Mouse (Mus musculus): ENCODE data around the gene Il22. TPM values are rescaled to one million over a fixed set of nuclear protein-coding genes. Genes with fewer than 3 reads are reported as not detected.
"Not testable (repeated sequence)": the region's sequence is repeated elsewhere in the genome, so short reads cannot be mapped to it uniquely, and the experiment has no call there.

Il22 gene
- polyA plus RNA-seq (2015; fragmentation: Nextera tagmentation; extraction: Ambion mirVana): not detected in 2 replicates

DNA sequence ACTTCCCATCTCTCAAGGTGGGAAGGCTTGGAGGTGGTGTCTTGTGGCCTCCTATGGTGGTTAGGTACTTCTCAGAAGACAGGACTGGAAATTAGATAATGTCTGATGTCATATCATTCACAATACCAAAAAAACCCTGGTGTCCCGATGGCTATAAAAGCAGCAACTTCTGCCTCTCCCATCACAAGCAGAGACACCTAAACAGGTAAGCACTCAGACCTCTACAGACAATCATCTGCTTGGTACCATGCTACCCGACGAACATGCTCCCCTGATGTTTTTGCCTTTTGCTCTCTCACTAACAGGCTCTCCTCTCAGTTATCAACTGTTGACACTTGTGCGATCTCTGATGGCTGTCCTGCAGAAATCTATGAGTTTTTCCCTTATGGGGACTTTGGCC lies at the start of gene Il22:
Gene Il22 (plus strand): TSS at position 301 of the 400 bp plus-strand sequence.
- WGBS: 92% methylated on average over 4 of the region's 4 CpGs

DNA sequence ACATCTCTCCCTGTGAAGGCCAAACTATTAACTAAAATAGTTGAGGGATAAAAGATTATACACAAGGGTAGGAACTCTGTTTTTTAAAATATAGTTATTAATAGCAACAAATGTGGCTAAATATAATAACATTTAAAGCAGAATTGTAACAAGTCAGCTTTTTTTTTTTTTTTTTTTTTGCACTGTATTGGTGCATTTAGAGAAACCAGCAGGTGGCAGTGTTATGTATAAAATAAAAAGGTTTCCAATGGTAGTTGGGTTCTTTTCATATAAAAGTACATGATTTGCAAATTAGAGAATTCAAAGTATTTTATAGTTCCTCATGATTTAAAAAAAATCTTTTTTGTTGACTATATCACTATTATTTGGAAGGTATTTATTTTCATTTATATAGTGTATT lies 48.8 kb upstream of the Il22 start:
- H3K4me2 ChIP-seq (replicated peaks; ENCODE audit: low read depth, low read length): no peak overlapping the region
- 0 out of 2 replicates have a peak, but pooled peaks cover 6% of the 10 kb centered on the region for H3K9me3 ChIP-seq (ENCODE audit: low read length)
- H3K36me3 ChIP-seq (ENCODE audit: insufficient read depth, low read length): peaks cover 32% of the 10 kb centered on the region
- no peaks in the 10 kb centered on the region for H3K27me3 ChIP-seq (ENCODE audit: insufficient read depth, low read length)
- ATAC-seq (ENCODE audit: low FRiP score, low TSS enrichment): no peak
- H3K4me3 ChIP-seq (ENCODE audit: low read length): no peak overlapping the region
- H3K4me1 ChIP-seq (ENCODE audit: insufficient read depth, low read length): no peaks in the 10 kb centered on the region
- H3K9ac ChIP-seq (replicated peaks; ENCODE audit: low read length): no peak overlapping the region
- H3K27ac ChIP-seq (ENCODE audit: low read length): no peak overlapping the region

More for the DNA sequence above, at the start of gene Il22:
- no peak for ATAC-seq (ENCODE audit: low FRiP score, low TSS enrichment)
- H3K9ac ChIP-seq (replicated peaks; ENCODE audit: low read length): no peak within 1 kb of the TSS
- no peak within 1 kb of the TSS for H3K4me3 ChIP-seq (ENCODE audit: low read length)
- H3K27me3 ChIP-seq (ENCODE audit: insufficient read depth, low read length): no peaks in the 10 kb centered on the region
- H3K4me2 ChIP-seq (replicated peaks; ENCODE audit: low read depth, low read length): no peak within 1 kb of the TSS
- H3K36me3 ChIP-seq (ENCODE audit: insufficient read depth, low read length): no peaks in the 10 kb centered on the region
- H3K27ac ChIP-seq (ENCODE audit: low read length): no peak within 1 kb of the TSS
- no peaks in the 10 kb centered on the region for H3K4me1 ChIP-seq (ENCODE audit: insufficient read depth, low read length)
- no peaks in the 10 kb centered on the region for H3K9me3 ChIP-seq (ENCODE audit: low read length)

DNA sequence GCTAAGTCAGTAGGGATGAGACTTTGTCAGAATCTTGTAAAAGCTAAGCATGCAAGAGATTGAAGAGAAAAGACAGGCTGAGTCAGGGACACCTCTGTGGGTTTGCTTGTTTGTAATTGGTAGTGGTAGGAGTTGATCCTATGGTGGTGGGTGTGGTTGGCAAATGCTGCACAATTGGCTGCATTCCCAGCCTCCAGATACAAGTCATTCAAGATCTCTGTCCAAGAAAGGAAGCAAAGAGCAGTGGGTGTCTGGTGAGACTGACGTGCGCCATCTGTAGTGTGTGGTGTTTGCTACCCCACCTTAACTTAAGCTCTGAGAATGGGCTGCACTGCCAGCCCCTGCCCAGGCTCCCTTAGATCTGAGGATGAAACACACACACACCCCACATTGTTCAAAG lies 43.6 kb upstream of the Il22 start:
- no peak overlapping the region for H3K4me2 ChIP-seq (replicated peaks; ENCODE audit: low read depth, low read length)
- no peaks in the 10 kb centered on the region for H3K27me3 ChIP-seq (ENCODE audit: insufficient read depth, low read length)
- peaks cover 36% of the 10 kb centered on the region for H3K36me3 ChIP-seq (ENCODE audit: insufficient read depth, low read length)
- no peaks in the 10 kb centered on the region for H3K4me1 ChIP-seq (ENCODE audit: insufficient read depth, low read length)
- H3K9ac ChIP-seq (replicated peaks; ENCODE audit: low read length): no peak overlapping the region
- H3K27ac ChIP-seq (ENCODE audit: low read length): no peak overlapping the region
- 0 out of 2 replicates have a peak, but pooled peaks cover 6% of the 10 kb centered on the region for H3K9me3 ChIP-seq (ENCODE audit: low read length)
- H3K4me3 ChIP-seq (ENCODE audit: low read length): no peak overlapping the region
- WGBS: 91% methylated on average over 2 of the region's 2 CpGs
- ATAC-seq (ENCODE audit: low FRiP score, low TSS enrichment): no peak

DNA sequence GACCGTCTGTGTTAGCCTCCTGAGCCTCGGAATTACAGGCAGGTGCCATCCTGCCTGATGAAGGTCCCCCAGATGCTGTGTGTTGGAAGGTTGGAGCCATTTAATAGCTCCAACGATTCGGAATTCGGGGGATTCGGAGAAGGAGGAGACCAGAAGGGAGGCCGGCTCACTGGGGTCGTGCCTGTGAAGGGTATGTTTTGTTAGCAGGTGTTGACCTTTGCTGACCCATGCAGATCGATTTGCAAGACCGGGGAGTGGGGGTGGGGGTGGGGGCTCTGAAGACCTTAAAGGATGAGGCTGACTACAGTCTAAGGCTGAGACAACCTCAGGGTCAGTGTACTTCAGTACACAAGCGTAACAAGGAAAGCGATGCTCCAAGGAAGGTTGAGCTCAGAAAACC lies 35.5 kb upstream of the Il22 start:
- Histone ChIP-seq H3K9ac (replicated peaks; ENCODE audit: low read length) (no peak overlapping the region), H3K27ac (ENCODE audit: low read length) (no peak overlapping the region), H3K9me3 (ENCODE audit: low read length) (no peaks in the 10 kb centered on the region), H3K4me3 (ENCODE audit: low read length) (no peak overlapping the region), H3K36me3 (ENCODE audit: insufficient read depth, low read length) (peaks cover 5% of the 10 kb centered on the region), H3K4me1 (ENCODE audit: insufficient read depth, low read length) (no peaks in the 10 kb centered on the region), H3K27me3 (ENCODE audit: insufficient read depth, low read length) (no peaks in the 10 kb centered on the region), H3K4me2 (replicated peaks; ENCODE audit: low read depth, low read length) (no peak overlapping the region)
- ATAC-seq (ENCODE audit: low FRiP score, low TSS enrichment): no peak
- 55% methylated on average over 12 of the region's 12 CpGs for WGBS

DNA sequence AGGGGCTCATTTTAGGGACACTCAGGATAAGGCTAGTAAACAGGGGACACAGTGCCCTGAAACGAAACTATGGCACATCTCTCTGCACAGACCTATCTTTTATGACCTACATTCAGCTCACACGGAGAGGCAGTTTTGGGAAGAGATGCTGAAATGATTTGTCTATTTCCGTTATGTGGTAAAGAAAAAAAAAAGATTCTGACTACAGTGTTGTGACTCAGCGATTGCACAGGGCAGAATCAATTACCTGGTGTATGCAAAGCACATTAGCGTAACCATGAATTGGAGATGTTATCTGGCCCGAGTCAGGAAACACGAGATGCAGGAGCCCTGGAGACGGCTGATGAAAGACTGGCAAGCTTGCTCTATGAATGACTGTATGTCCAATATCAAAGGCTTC lies 32.3 kb upstream of the Il22 start:
- H3K4me3 ChIP-seq (ENCODE audit: low read length): no peak overlapping the region
- no peaks in the 10 kb centered on the region for H3K9me3 ChIP-seq (ENCODE audit: low read length)
- H3K4me1 ChIP-seq (ENCODE audit: insufficient read depth, low read length): no peaks in the 10 kb centered on the region
- no peak overlapping the region for H3K9ac ChIP-seq (replicated peaks; ENCODE audit: low read length)
- H3K4me2 ChIP-seq (replicated peaks; ENCODE audit: low read depth, low read length): no peak overlapping the region
- no peaks in the 10 kb centered on the region for H3K36me3 ChIP-seq (ENCODE audit: insufficient read depth, low read length)
- no peaks in the 10 kb centered on the region for H3K27me3 ChIP-seq (ENCODE audit: insufficient read depth, low read length)
- no peak for ATAC-seq (ENCODE audit: low FRiP score, low TSS enrichment)
- WGBS: 55% methylated on average over 8 of the region's 8 CpGs
- H3K27ac ChIP-seq (ENCODE audit: low read length): no peak overlapping the region

DNA sequence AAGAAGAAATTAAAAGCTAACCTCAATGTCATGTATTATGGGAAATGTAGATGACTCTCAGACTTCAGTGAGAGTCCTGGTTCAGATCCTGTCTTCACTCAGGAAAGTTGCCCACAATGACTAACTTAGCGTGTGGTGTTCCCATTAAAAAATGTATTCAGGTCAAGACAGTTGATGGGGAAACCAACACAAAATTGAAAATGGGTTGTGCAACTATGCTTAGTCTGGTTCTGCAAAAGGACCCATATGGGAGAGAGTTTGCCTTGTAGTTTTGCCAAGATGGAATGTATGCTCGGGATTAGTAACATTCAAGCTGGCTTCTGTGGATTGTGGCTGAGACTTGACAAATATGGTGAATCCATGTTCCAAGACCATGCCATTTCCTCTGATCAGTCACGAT lies 31.9 kb upstream of the Il22 start:
- ATAC-seq (ENCODE audit: low FRiP score, low TSS enrichment): no peak
- Histone ChIP-seq H3K27ac (ENCODE audit: low read length) (no peak overlapping the region), H3K9ac (replicated peaks; ENCODE audit: low read length) (no peak overlapping the region), H3K4me1 (ENCODE audit: insufficient read depth, low read length) (no peaks in the 10 kb centered on the region), H3K27me3 (ENCODE audit: insufficient read depth, low read length) (no peaks in the 10 kb centered on the region), H3K36me3 (ENCODE audit: insufficient read depth, low read length) (no peaks in the 10 kb centered on the region), H3K4me2 (replicated peaks; ENCODE audit: low read depth, low read length) (no peak overlapping the region), H3K9me3 (ENCODE audit: low read length) (no peaks in the 10 kb centered on the region), H3K4me3 (ENCODE audit: low read length) (no peak overlapping the region)
- 88% methylated on average over 3 of the region's 3 CpGs for WGBS

DNA sequence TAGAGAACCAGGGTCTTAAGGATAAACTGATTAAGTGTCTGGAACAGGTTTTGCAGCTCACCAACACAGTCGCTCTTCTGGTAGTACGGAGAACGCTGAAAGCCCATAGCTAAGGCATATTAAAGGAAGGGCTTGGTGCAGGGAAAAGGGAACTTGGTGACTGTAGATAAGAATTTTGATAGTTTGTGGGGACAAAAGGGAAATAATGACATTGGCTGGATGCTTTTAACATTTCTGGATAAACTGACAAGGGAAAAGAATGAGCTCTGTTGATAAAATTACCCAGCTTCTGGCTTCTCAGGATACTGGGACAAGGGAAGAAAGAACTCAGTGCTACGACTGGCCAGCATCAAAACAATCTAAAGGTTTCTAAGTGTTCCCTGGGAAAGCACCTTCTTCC lies 29.2 kb upstream of the Il22 start:
- not testable (repeated sequence) for H3K9me3 ChIP-seq (ENCODE audit: low read length); H3K9ac ChIP-seq (replicated peaks; ENCODE audit: low read length); H3K27me3 ChIP-seq (ENCODE audit: insufficient read depth, low read length); H3K4me1 ChIP-seq (ENCODE audit: insufficient read depth, low read length); H3K4me2 ChIP-seq (replicated peaks; ENCODE audit: low read depth, low read length); H3K36me3 ChIP-seq (ENCODE audit: insufficient read depth, low read length); ATAC-seq (ENCODE audit: low FRiP score, low TSS enrichment); H3K4me3 ChIP-seq (ENCODE audit: low read length); H3K27ac ChIP-seq (ENCODE audit: low read length)
- WGBS: 82% methylated on average over 4 of the region's 4 CpGs

DNA sequence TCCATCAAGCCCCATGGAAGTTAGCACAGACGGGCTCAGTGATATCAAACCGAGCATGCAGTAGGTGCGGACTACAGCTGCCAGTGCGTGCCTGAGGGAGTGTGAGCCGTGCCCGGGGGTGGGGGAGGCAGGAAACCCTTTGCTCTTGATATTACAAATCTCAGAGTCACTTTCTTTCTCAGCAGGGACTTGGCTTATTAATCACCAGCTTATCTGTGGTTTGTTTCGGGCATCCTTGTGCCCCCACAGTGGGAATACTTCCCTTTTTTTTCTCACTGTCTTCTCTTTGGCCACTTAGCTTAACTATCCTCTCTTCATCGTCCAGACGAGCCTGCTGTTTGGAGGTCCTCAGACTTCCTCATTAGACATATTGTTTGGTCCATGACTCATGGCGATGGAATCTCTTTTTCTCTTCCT lies 26.0 kb upstream of the Il22 start:
- no peak for ATAC-seq (ENCODE audit: low FRiP score, low TSS enrichment)
- H3K4me2 ChIP-seq (replicated peaks; ENCODE audit: low read depth, low read length): no peak overlapping the region
- no peak overlapping the region for H3K4me3 ChIP-seq (ENCODE audit: low read length)
- H3K36me3 ChIP-seq (ENCODE audit: insufficient read depth, low read length): no peaks in the 10 kb centered on the region
- no peaks in the 10 kb centered on the region for H3K27me3 ChIP-seq (ENCODE audit: insufficient read depth, low read length)
- WGBS: 76% methylated on average over 10 of the region's 10 CpGs
- no peak overlapping the region for H3K27ac ChIP-seq (ENCODE audit: low read length)
- H3K9me3 ChIP-seq (ENCODE audit: low read length): no peaks in the 10 kb centered on the region
- H3K9ac ChIP-seq (replicated peaks; ENCODE audit: low read length): no peak overlapping the region
- no peaks in the 10 kb centered on the region for H3K4me1 ChIP-seq (ENCODE audit: insufficient read depth, low read length)

DNA sequence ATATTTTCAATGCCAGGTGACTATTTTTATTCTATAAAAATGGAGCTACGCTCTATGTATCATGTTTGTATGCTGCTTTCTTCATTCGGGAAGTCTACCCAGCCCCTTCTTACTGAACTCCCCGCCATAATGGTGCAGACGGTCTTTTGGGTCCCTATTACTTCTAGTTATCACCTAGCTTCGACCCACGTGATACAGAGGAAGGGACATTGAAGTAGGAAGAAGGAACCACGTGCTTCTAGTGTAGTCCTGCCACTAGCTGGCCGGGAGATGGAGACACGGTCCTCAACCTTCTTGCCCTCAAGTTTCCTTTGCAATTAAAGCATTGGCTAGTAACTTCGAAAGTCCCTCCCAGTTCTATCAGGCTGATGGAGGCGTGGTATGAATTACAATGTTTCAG lies 25.5 kb upstream of the Il22 start:
- Histone ChIP-seq H3K27ac (ENCODE audit: low read length) (no peak overlapping the region), H3K4me2 (replicated peaks; ENCODE audit: low read depth, low read length) (no peak overlapping the region), H3K4me1 (ENCODE audit: insufficient read depth, low read length) (no peaks in the 10 kb centered on the region), H3K9me3 (ENCODE audit: low read length) (no peaks in the 10 kb centered on the region), H3K27me3 (ENCODE audit: insufficient read depth, low read length) (no peaks in the 10 kb centered on the region), H3K4me3 (ENCODE audit: low read length) (no peak overlapping the region), H3K36me3 (ENCODE audit: insufficient read depth, low read length) (no peaks in the 10 kb centered on the region), H3K9ac (replicated peaks; ENCODE audit: low read length) (no peak overlapping the region)
- 88% methylated on average over 11 of the region's 11 CpGs for WGBS
- no peak for ATAC-seq (ENCODE audit: low FRiP score, low TSS enrichment)

DNA sequence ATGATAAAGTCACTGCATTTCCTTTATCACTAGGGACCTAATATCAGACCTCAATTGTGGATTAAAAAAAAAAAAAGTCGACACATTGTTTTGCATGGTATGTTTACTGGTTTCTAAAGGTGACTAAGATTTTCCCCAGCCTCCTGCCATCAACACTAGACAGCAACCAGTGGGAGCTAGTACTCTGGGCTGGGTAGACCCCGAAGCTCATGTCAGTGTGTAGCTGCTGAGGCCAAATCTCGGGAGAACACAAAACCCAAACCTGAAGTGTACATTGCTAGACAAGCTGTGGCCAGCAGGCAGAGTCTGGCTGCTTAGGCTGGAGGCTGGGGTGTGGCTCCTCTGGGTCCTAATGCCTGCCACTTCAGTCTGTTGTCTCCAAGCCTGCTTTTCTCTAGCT lies 9.6 kb upstream of the Il22 start:
- not testable (repeated sequence) for H3K9me3 ChIP-seq (ENCODE audit: low read length); H3K36me3 ChIP-seq (ENCODE audit: insufficient read depth, low read length); H3K27ac ChIP-seq (ENCODE audit: low read length); H3K4me1 ChIP-seq (ENCODE audit: insufficient read depth, low read length); H3K4me2 ChIP-seq (replicated peaks; ENCODE audit: low read depth, low read length); H3K27me3 ChIP-seq (ENCODE audit: insufficient read depth, low read length); H3K4me3 ChIP-seq (ENCODE audit: low read length); ATAC-seq (ENCODE audit: low FRiP score, low TSS enrichment); H3K9ac ChIP-seq (replicated peaks; ENCODE audit: low read length)
- 38% methylated on average over 3 of the region's 3 CpGs for WGBS

Data from kidney, embryonic 16.5 days (tissue).